Mouse (Mus musculus) small intestine, adult 2 months (tissue): ENCODE results near the gene Fancl.

ENCODE experiments used
- CTCF ChIP-seq: fragments of 200-500 bp; IDR thresholded peaks from 2 replicates; pipeline ENCODE4 v1.5.1; 2012; ENCODE audit warnings: low read depth, mild to moderate bottlenecking, control low read depth, inconsistent platforms, low read length, moderate library complexity, mixed read lengths; ENCODE audit not compliant: insufficient replicate concordance, insufficient read length; ENCODE audit errors: extremely low read depth
- POLR2A ChIP-seq: fragments of 200-500 bp; IDR thresholded peaks from 2 replicates; pipeline ENCODE4 v1.6.1; 2012; ENCODE audit warnings: low read depth, mild to moderate bottlenecking, control low read depth, inconsistent platforms, low read length, moderate library complexity

DNA sequence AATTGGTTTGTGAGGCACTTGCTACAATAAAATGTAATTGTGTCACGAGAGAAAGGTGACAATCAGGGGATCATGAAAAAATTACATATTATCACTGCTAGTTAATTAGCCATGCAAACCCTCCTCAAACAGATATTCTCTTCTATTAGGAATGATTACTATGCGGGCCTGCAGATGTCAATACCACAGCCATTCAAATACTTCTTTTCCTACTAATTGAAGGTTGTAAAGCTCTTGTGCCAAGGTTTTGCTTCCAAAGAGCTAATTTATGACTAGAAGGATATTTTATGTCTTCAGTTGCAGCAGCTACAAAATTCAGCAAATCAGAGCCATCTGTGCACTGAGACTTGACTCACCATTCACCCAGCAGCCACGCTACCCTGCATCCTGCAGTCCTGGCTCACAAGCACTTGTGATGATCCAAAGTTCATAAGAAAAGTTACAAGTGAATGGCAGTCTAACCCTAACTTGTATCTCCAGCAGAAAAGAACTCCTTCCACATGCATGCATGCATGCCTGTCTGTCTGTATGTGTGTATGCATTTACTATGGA lies 95.8 kb downstream of the Fancl start:
- TF ChIP-seq CTCF, result no peak
- no peak for TF ChIP-seq POLR2A
